Mouse (Mus musculus): ENCODE measurements around the gene Rad50. TPM values are rescaled to one million over a fixed set of nuclear protein-coding genes. Genes with fewer than 3 reads are reported as not detected.

Rad50 gene
- polyA plus RNA-seq, 1 experiment, result 2.7 TPM

- no peaks in the 10 kb centered on the region for H3K36me3 ChIP-seq (ENCODE audit: control insufficient read depth, insufficient read depth, low read length)
- no peaks in the 10 kb centered on the region for H3K4me1 ChIP-seq (ENCODE audit: control insufficient read depth, insufficient read depth, insufficient read length, low read length)
- no peak overlapping the region for H3K4me3 ChIP-seq (ENCODE audit: low read depth, low read length)
- H3K27ac ChIP-seq (ENCODE audit: insufficient read depth, low read depth, low read length), result no peak overlapping the region
- H3K27me3 ChIP-seq (ENCODE audit: control insufficient read depth, insufficient read depth, low read length), result no peaks in the 10 kb centered on the region
- WGBS, result 77% methylated on average over 9 of the region's 9 CpGs
- TF ChIP-seq CTCF (IDR thresholded peaks at IDR 0.05; ENCODE audit: extremely low read depth, insufficient read length, insufficient replicate concordance, low read depth, low read length) (no peak), POLR2A (IDR thresholded peaks at IDR 0.05; ENCODE audit: low read depth, low read length) (no peak)
Measured at GRCm38 (mm10) chr11:53623573-53623972, 83.5 kb downstream of the Rad50 start.

- H3K4me1 ChIP-seq (ENCODE audit: control insufficient read depth, insufficient read depth, insufficient read length, low read length), result no peaks in the 10 kb centered on the region
- no peak overlapping the region for H3K4me3 ChIP-seq (ENCODE audit: low read depth, low read length)
- TF ChIP-seq CTCF (IDR thresholded peaks at IDR 0.05; ENCODE audit: extremely low read depth, insufficient read length, insufficient replicate concordance, low read depth, low read length) (no peak), POLR2A (IDR thresholded peaks at IDR 0.05; ENCODE audit: low read depth, low read length) (no peak)
- no peaks in the 10 kb centered on the region for H3K27me3 ChIP-seq (ENCODE audit: control insufficient read depth, insufficient read depth, low read length)
- 70% methylated on average over 6 of the region's 6 CpGs for WGBS
- no peak overlapping the region for H3K27ac ChIP-seq (ENCODE audit: insufficient read depth, low read depth, low read length)
- H3K36me3 ChIP-seq (ENCODE audit: control insufficient read depth, insufficient read depth, low read length), result no peaks in the 10 kb centered on the region
Measured at GRCm38 (mm10) chr11:53622440-53622806, 84.7 kb downstream of the Rad50 start.

- Histone ChIP-seq H3K36me3 (ENCODE audit: control insufficient read depth, insufficient read depth, low read length) (no peaks in the 10 kb centered on the region), H3K4me1 (ENCODE audit: control insufficient read depth, insufficient read depth, insufficient read length, low read length) (no peaks in the 10 kb centered on the region), H3K4me3 (ENCODE audit: low read depth, low read length) (no peak overlapping the region), H3K27me3 (ENCODE audit: control insufficient read depth, insufficient read depth, low read length) (no peaks in the 10 kb centered on the region), H3K27ac (ENCODE audit: insufficient read depth, low read depth, low read length) (no peak overlapping the region)
- WGBS, result 76% methylated on average over 11 of the region's 11 CpGs
- TF ChIP-seq POLR2A (IDR thresholded peaks at IDR 0.05; ENCODE audit: low read depth, low read length), result no peak
- TF ChIP-seq CTCF (IDR thresholded peaks at IDR 0.05; ENCODE audit: extremely low read depth, insufficient read length, insufficient replicate concordance, low read depth, low read length), result no peak
Measured at GRCm38 (mm10) chr11:53621582-53622439, 85.3 kb downstream of the Rad50 start.

GRCm38 (mm10) chr11:53620094-53620493 lies 87.0 kb downstream of the Rad50 start:
- no peak overlapping the region for H3K27ac ChIP-seq (ENCODE audit: insufficient read depth, low read depth, low read length)
- no peaks in the 10 kb centered on the region for H3K36me3 ChIP-seq (ENCODE audit: control insufficient read depth, insufficient read depth, low read length)
- no peaks in the 10 kb centered on the region for H3K27me3 ChIP-seq (ENCODE audit: control insufficient read depth, insufficient read depth, low read length)
- H3K4me1 ChIP-seq (ENCODE audit: control insufficient read depth, insufficient read depth, insufficient read length, low read length), result no peaks in the 10 kb centered on the region
- WGBS, result 76% methylated on average over 4 of the region's 4 CpGs
- H3K4me3 ChIP-seq (ENCODE audit: low read depth, low read length), result no peak overlapping the region
- TF ChIP-seq POLR2A (IDR thresholded peaks at IDR 0.05; ENCODE audit: low read depth, low read length), result no peak
- TF ChIP-seq CTCF (IDR thresholded peaks at IDR 0.05; ENCODE audit: extremely low read depth, insufficient read length, insufficient replicate concordance, low read depth, low read length), result no peak

GRCm38 (mm10) chr11:53619428-53619827 lies 87.7 kb downstream of the Rad50 start:
- 74% methylated on average over 6 of the region's 6 CpGs for WGBS
- Histone ChIP-seq H3K36me3 (ENCODE audit: control insufficient read depth, insufficient read depth, low read length) (no peaks in the 10 kb centered on the region), H3K4me1 (ENCODE audit: control insufficient read depth, insufficient read depth, insufficient read length, low read length) (no peaks in the 10 kb centered on the region), H3K27ac (ENCODE audit: insufficient read depth, low read depth, low read length) (no peak overlapping the region), H3K4me3 (ENCODE audit: low read depth, low read length) (no peak overlapping the region), H3K27me3 (ENCODE audit: control insufficient read depth, insufficient read depth, low read length) (no peaks in the 10 kb centered on the region)
- TF ChIP-seq POLR2A (IDR thresholded peaks at IDR 0.05; ENCODE audit: low read depth, low read length) (no peak), CTCF (IDR thresholded peaks at IDR 0.05; ENCODE audit: extremely low read depth, insufficient read length, insufficient replicate concordance, low read depth, low read length) (no peak)

- 44% methylated on average over 7 of the region's 7 CpGs for WGBS
- Histone ChIP-seq H3K27me3 (ENCODE audit: control insufficient read depth, insufficient read depth, low read length) (no peaks in the 10 kb centered on the region), H3K4me3 (ENCODE audit: low read depth, low read length) (no peak within 1 kb of the TSS), H3K4me1 (ENCODE audit: control insufficient read depth, insufficient read depth, insufficient read length, low read length) (no peaks in the 10 kb centered on the region), H3K27ac (ENCODE audit: insufficient read depth, low read depth, low read length) (no peak within 1 kb of the TSS), H3K36me3 (ENCODE audit: control insufficient read depth, insufficient read depth, low read length) (no peaks in the 10 kb centered on the region)
- no peak for TF ChIP-seq POLR2A (IDR thresholded peaks at IDR 0.05; ENCODE audit: low read depth, low read length)
- no peak for TF ChIP-seq CTCF (IDR thresholded peaks at IDR 0.05; ENCODE audit: extremely low read depth, insufficient read length, insufficient replicate concordance, low read depth, low read length)
Measured at GRCm38 (mm10) chr11:53618619-53619198, 88.4 kb downstream of the Rad50 start, which contains the start of gene Il4. Gene Il4 (minus strand): TSS chr11:53618669.

- no peak for TF ChIP-seq CTCF (IDR thresholded peaks at IDR 0.05; ENCODE audit: extremely low read depth, insufficient read length, insufficient replicate concordance, low read depth, low read length)
- no peak for TF ChIP-seq POLR2A (IDR thresholded peaks at IDR 0.05; ENCODE audit: low read depth, low read length)
- Histone ChIP-seq H3K27ac (ENCODE audit: insufficient read depth, low read depth, low read length) (no peak overlapping the region), H3K4me3 (ENCODE audit: low read depth, low read length) (no peak overlapping the region), H3K36me3 (ENCODE audit: control insufficient read depth, insufficient read depth, low read length) (no peaks in the 10 kb centered on the region), H3K4me1 (ENCODE audit: control insufficient read depth, insufficient read depth, insufficient read length, low read length) (no peaks in the 10 kb centered on the region), H3K27me3 (ENCODE audit: control insufficient read depth, insufficient read depth, low read length) (no peaks in the 10 kb centered on the region)
- 69% methylated on average over 4 of the region's 4 CpGs for WGBS
Measured at GRCm38 (mm10) chr11:53617562-53618109, 89.5 kb downstream of the Rad50 start.
